Mouse (Mus musculus) spleen, adult 2 months (tissue): Measurements from ENCODE around the gene Aoc1. TPM values are rescaled to one million over a fixed set of nuclear protein-coding genes. Genes with fewer than 3 reads are reported as not detected.

Source experiments
- DNase-seq, 2 experiments: peaks; one replicate each; pipeline versions ENCODE4 v3.0.0 to v3.0.0-alpha.2; 2012 to 2021; ENCODE audit warnings: low spot score in 2 of 2, low read depth in 1 of 2
- H3K27ac ChIP-seq: fragments of 200-500 bp; 2 replicates; pipeline ENCODE4 v1.5.1; 2012; ENCODE audit warnings: low read length, inconsistent platforms; ENCODE audit not compliant: insufficient read depth
- H3K27me3 ChIP-seq: fragments of 200-500 bp; 2 replicates; pipeline ENCODE4 v1.6.1; 2012; ENCODE audit warnings: mild to moderate bottlenecking, moderate library complexity, low read length, inconsistent platforms; ENCODE audit not compliant: control insufficient read depth, insufficient read depth
- H3K36me3 ChIP-seq: fragments of 200-500 bp; 2 replicates; pipeline ENCODE4 v1.6.1; 2012; ENCODE audit warnings: mild to moderate bottlenecking, low read length, inconsistent platforms; ENCODE audit not compliant: control insufficient read depth, insufficient read depth
- H3K4me1 ChIP-seq: fragments of 200-500 bp; 2 replicates; pipeline ENCODE4 v1.6.1; 2011; ENCODE audit warnings: inconsistent platforms; ENCODE audit not compliant: control insufficient read depth, insufficient read depth, insufficient read length
- H3K4me3 ChIP-seq: fragments of 200-500 bp; 2 replicates; pipeline ENCODE4 v1.5.1; 2011; ENCODE audit warnings: mild to moderate bottlenecking, inconsistent platforms; ENCODE audit not compliant: insufficient read depth, insufficient read length; ENCODE audit errors: extremely low read depth
- CTCF ChIP-seq: fragments of 200-500 bp; IDR thresholded peaks from 2 replicates; pipeline ENCODE4 v1.5.1; 2011; ENCODE audit warnings: mild to moderate bottlenecking, inconsistent platforms; ENCODE audit not compliant: insufficient read depth, insufficient read length, insufficient replicate concordance; ENCODE audit errors: extremely low read depth
- POLR2A ChIP-seq: fragments of 200-500 bp; IDR thresholded peaks from 2 replicates; pipeline ENCODE4 v1.6.1; 2011; ENCODE audit warnings: low read depth, low read length, inconsistent platforms
- WGBS: fragments of 180-500 bp; shearing (Covaris S2); methylation state at CpG from one replicate; pipeline ENCODE4 v1.1.7; 2018; 5-methylcytosine and 5-hydroxymethylcytosine counted together
- polyA plus RNA-seq: library from polyadenylated mRNA; depleted of rRNA; stranded (reverse); fragments of >200 nt; gene quantifications from 2 replicates; pipeline ENCODE4 v1.2.3, GENCODE M21; 2012

Gene Aoc1
- polyA plus RNA-seq, 1 experiment = 0.77 TPM

DNA sequence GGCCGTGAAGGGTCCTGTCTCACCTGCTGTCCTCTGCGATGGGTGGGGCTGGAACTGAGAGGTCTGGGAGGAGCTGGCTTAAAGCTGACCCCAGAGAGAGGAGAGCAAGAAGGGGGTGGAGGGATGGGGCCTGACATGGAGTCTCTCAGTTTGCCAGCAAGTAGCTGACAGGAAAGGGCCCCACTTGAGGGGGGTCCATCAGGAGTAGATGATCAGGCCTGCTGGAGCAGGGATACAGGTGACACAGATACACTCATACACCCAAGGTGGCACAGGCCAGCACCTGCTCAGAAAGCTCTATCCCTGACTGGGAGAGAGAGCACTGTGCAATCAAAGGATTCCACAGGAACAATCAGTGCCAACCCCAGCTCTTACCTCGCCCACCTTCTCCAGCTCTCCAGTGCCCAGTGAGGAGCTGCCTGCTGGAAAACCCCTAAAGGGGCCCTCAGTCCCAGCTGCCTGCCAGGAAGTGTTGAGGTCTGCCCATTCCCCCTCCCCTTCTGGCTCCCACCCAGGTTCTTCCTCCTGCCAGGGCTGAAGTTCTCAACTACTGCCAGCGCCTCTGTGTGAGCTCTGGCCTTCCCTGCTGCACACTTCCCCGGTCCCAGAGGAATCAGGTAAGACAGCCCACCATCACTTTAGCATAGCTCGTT is 31.6 kb upstream of the Aoc1 start, which contains the start of gene Tmem176b:
Gene Tmem176b (minus strand): TSS at position 524 of the 653 bp plus-strand sequence.
- TF ChIP-seq POLR2A (no peak), CTCF (no peak)
- Histone ChIP-seq H3K4me3 (peak within 1 kb of the TSS; percentile 50), H3K27ac (peak within 1 kb of the TSS; percentile 66), H3K4me1 (peaks cover 2% of the 10 kb centered on the region; the same call in 1 of the 2 replicates), H3K36me3 (no peaks in the 10 kb centered on the region), H3K27me3 (no peaks in the 10 kb centered on the region)
- DNase-seq = peak in 1 of 2 experiments; percentile 43
- 20% methylated on average over 6 of the region's 6 CpGs for WGBS

GRCm38 (mm10) chr6:48842111-48842842 is 30.4 kb upstream of the Aoc1 start:
- DNase-seq = peak in 1 of 2 experiments; percentile 26
- Histone ChIP-seq H3K4me1 (peaks cover 2% of the 10 kb centered on the region; the same call in 1 of the 2 replicates), H3K4me3 (peak overlapping the region; percentile 50; the same call in 1 of the 2 replicates), H3K27me3 (no peaks in the 10 kb centered on the region), H3K36me3 (no peaks in the 10 kb centered on the region), H3K27ac (peak overlapping the region; percentile 61)
- 62% methylated on average over 11 of the region's 11 CpGs for WGBS
- TF ChIP-seq CTCF (0 out of 2 replicates have a peak, but pooled peaks have one; percentile 3), POLR2A (no peak)

DNA sequence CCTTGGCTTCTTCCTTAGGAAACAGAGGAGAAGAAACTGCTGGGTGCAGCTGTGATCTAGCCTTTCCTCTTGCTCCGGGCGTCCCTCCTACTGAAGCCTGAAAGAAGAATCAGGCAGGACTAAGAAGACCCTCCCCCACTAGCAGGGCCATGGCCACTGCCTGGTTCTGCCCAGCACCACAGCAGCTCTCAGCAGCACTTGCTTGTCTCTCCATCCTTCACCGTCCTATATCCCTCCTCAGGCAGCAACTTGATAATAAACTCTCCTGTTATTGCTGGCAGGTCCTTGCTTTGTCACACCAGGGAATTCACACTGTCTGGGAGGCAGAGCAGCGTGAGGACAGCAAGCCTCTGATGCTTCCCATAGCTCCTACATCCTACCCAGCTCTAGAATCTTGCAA is 27.6 kb upstream of the Aoc1 start:
- Histone ChIP-seq H3K27ac (no peak overlapping the region), H3K27me3 (no peaks in the 10 kb centered on the region), H3K4me3 (no peak overlapping the region), H3K36me3 (no peaks in the 10 kb centered on the region), H3K4me1 (peaks cover 2% of the 10 kb centered on the region; the same call in 1 of the 2 replicates)
- DNase-seq = no peak
- 86% methylated on average over 4 of the region's 4 CpGs for WGBS
- no peak for TF ChIP-seq POLR2A

GRCm38 (mm10) chr6:48851820-48852491 is 20.7 kb upstream of the Aoc1 start:
- WGBS = 10% methylated on average over 29 of the region's 29 CpGs
- no peak for DNase-seq
- Histone ChIP-seq H3K4me3 (no peak overlapping the region), H3K4me1 (no peaks in the 10 kb centered on the region), H3K27me3 (peaks cover 4% of the 10 kb centered on the region; the same call in 1 of the 2 replicates), H3K36me3 (no peaks in the 10 kb centered on the region), H3K27ac (peak overlapping the region; percentile 62; the same call in 1 of the 2 replicates)
- no peak for TF ChIP-seq POLR2A
- TF ChIP-seq CTCF = no peak

DNA sequence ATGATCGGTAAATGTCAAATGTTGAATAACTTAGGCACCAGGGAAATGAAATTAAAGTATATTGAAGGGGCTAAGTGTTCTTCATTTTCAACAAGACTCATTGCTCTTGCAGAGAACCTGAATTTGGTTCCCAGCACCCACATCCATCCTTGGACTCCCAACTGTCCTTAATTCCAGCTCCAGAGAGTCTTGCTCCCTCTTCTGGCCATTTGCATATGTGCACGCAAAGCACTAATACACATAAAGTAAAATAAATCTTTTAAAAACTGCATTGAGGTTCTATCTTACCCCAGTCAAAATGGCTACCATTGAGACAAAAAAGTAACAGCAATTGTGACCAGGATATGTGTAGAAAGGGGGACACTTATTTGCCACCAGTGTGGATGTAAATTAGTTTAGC is 18.5 kb upstream of the Aoc1 start:
- WGBS = 96% methylated on average over 2 of the region's 2 CpGs
- TF ChIP-seq POLR2A (no peak), CTCF (no peak)
- H3K4me3 ChIP-seq = no peak overlapping the region
- no peak overlapping the region for H3K27ac ChIP-seq
- H3K27me3 ChIP-seq = peaks cover 4% of the 10 kb centered on the region; the same call in 1 of the 2 replicates
- H3K4me1 ChIP-seq = no peaks in the 10 kb centered on the region
- DNase-seq = no peak
- H3K36me3 ChIP-seq = no peaks in the 10 kb centered on the region

DNA sequence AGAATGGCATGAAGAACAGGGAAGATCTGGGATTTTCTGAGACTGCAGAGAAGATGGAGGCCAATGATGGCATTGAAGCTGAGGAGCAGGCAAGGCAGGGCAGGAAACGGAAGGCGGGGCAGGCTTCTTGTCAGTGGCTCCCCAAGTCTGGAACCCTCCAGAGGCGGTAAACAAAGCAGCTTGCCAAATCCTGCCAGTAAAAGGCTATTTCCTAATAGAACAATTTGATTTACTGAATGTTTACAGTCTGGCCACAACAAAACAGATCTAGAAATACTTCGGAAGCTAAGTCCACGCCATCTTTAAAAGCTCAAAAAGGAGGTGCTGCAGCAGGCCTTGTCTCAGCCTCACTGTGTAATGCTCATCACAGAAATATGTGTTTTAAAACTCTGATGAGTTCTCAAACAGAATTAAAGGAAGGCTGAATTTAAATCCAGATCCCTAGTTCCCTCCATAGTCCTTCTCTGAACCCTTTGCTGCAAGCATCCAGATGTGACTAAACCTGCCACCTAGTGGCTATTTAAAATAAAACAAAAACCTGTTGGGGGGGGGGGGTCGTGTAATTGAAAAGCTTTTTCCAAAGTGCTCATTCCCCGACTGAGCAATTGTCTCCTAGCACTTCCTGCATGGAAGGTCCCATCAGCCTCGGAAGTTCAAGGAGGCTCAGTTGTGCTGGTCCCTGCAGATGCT is 14.9 kb upstream of the Aoc1 start:
- Histone ChIP-seq H3K4me3 (no peak overlapping the region), H3K27ac (no peak overlapping the region), H3K27me3 (no peaks in the 10 kb centered on the region), H3K4me1 (no peaks in the 10 kb centered on the region), H3K36me3 (no peaks in the 10 kb centered on the region)
- DNase-seq = no peak
- WGBS = 49% methylated on average over 8 of the region's 8 CpGs
- no peak for TF ChIP-seq POLR2A
- no peak for TF ChIP-seq CTCF
